Mouse (Mus musculus): ENCODE results near the gene Ppt2.

- TF ChIP-seq CTCF (conservative IDR thresholded peaks at IDR 0.05; ENCODE audit: insufficient read depth, insufficient read length, low read depth, low read length) (no peak), POLR2A (IDR thresholded peaks at IDR 0.05; ENCODE audit: low read depth, low read length) (no peak)
These were observed 30.3 kb upstream of the Ppt2 start for GRCm38 (mm10) chr17:34658591-34658990.
